Mouse (Mus musculus) CH12.LX (cell line): ENCODE data around the gene Rnf169.

Source experiments
- CTCF ChIP-seq, 2 experiments: IDR thresholded peaks in 1 of 2; conservative IDR thresholded peaks in 1 of 2; 2 replicates each; pipeline ENCODE4 v1.5.1; 2011 to 2012; ENCODE audit warnings: low read depth in 2 of 2, low read length in 2 of 2, improper control_type of control experiment in 1 of 2, inconsistent platforms in 1 of 2, mild to moderate bottlenecking in 1 of 2, moderate library complexity in 1 of 2
- IRF4 ChIP-seq: IDR thresholded peaks from 2 replicates; pipeline ENCODE4 v1.6.1; 2014; ENCODE audit warnings: low read depth, mild to moderate bottlenecking, inconsistent platforms, low read length, improper control_type of control experiment
- MAFK ChIP-seq: IDR thresholded peaks from 2 replicates; pipeline ENCODE4 v1.6.1; 2011; ENCODE audit warnings: low read length, improper control_type of control experiment; ENCODE audit not compliant: insufficient replicate concordance
- USF2 ChIP-seq: conservative IDR thresholded peaks from 2 replicates; pipeline ENCODE4 v1.6.1; 2011; ENCODE audit warnings: low read depth, low read length, improper control_type of control experiment

DNA sequence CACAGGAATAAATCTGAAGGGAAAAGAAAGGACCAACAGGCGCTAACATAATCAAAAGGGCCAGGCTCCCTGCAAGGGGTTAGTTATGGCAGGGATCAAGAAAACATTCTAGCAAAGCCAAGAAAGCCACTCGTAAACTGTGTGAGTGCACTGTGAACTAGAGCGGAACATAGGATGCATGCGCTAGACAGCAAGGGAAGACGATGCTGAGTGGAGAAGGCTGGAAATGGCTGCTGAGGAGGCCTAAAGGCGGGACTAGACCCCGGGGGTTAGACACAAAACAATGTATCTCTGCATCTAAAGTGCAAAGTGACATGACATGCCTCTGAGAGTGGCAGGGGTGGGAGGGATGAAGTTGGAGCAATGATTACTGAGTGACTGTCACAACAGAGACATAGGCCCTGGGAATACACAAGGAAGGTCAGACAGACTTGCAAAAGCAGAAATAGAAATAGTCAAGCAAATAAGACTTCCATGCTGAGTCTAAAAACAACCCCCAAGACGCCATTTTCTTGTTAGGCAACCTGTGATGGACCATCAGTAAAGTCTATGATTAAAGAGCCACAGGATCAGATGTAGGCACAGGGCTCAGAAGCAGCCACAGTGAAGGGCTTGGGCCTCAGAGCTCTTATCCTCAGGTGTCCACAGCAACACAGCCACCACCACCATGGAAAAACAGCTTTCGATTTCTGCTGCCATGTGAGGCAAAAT is 14.1 kb downstream of the Rnf169 start:
- TF ChIP-seq CTCF (conservative IDR thresholded peaks at IDR 0.05 in 1 of 2, IDR thresholded peaks at IDR 0.05 in 1 of 2; ENCODE audit: low read depth in 2 of 2, low read length in 2 of 2) (no peak), USF2 (no peak), IRF4 (no peak), MAFK (no peak)
